Mouse (Mus musculus): ENCODE measurements around the gene Med13l.

- no peak for TF ChIP-seq POLR2A (IDR thresholded peaks at IDR 0.05; ENCODE audit: low read depth, low read length)
- no peak for TF ChIP-seq CTCF (conservative IDR thresholded peaks at IDR 0.05; ENCODE audit: insufficient read depth, insufficient read length, low read depth, low read length)
Measured at GRCm38 (mm10) chr5:118644511-118644910, 84.0 kb downstream of the Med13l start.
